Mouse (Mus musculus) lung, postnatal 0 days (tissue): ENCODE measurements around the gene Hist1h2ab. TPM values are rescaled to one million over a fixed set of nuclear protein-coding genes. Genes with fewer than 3 reads are reported as not detected.
"Not testable (repeated sequence)": the region's sequence is repeated elsewhere in the genome, so short reads cannot be mapped to it uniquely, and the experiment has no call there.

Experiments
- ATAC-seq: fragments of 200-750 bp; cut with Nextera tagmentation; 2 replicates; pipeline ENCODE4 v1.8.0; 2017; ENCODE audit warnings: moderate library complexity
- DNase-seq: peaks from one replicate; pipeline ENCODE4 v3.0.0-alpha.2; 2016; ENCODE audit warnings: low spot score
- H3K27ac ChIP-seq: fragments of 300-500 bp; sonication (generic); 2 replicates; pipeline ENCODE4 v1.5.1; 2014; ENCODE audit warnings: antibody characterized with exemption, mild to moderate bottlenecking, low read length, mixed read lengths
- H3K27me3 ChIP-seq: fragments of 300-500 bp; sonication (generic); replicated peaks from 2 replicates; pipeline ENCODE4 v1.6.1; 2014; ENCODE audit warnings: low read length, mixed read lengths; ENCODE audit not compliant: insufficient read depth
- H3K36me3 ChIP-seq: fragments of 300-500 bp; sonication (generic); 2 replicates; pipeline ENCODE4 v1.6.1; 2014; ENCODE audit warnings: low read length, mixed read lengths; ENCODE audit not compliant: insufficient read depth
- H3K4me1 ChIP-seq: fragments of 300-500 bp; sonication (generic); 2 replicates; pipeline ENCODE4 v1.6.1; 2014; ENCODE audit warnings: antibody characterized with exemption, low read depth, low read length, mixed read lengths; ENCODE audit not compliant: insufficient read depth
- H3K4me2 ChIP-seq: fragments of 300-500 bp; sonication (generic); replicated peaks from 2 replicates; pipeline ENCODE4 v1.6.1; 2014; ENCODE audit warnings: low read depth, mild to moderate bottlenecking, low read length, moderate library complexity, mixed read lengths
- H3K4me3 ChIP-seq: fragments of 300-500 bp; sonication (generic); 2 replicates; pipeline ENCODE4 v1.5.1; 2014; ENCODE audit warnings: low read depth, low read length
- H3K9ac ChIP-seq: fragments of 300-500 bp; sonication (generic); replicated peaks from 2 replicates; pipeline ENCODE4 v1.6.1; 2014; ENCODE audit warnings: low read depth, mild to moderate bottlenecking
- H3K9me3 ChIP-seq: fragments of 300-500 bp; sonication (generic); 2 replicates; pipeline ENCODE4 v1.6.1; 2016; ENCODE audit warnings: low read length, mixed read lengths
- CTCF ChIP-seq: IDR thresholded peaks from 2 replicates; pipeline ENCODE4 v1.5.1; 2016; ENCODE audit warnings: antibody characterized with exemption, mild to moderate bottlenecking
- EP300 ChIP-seq: IDR thresholded peaks from 2 replicates; pipeline ENCODE4 v1.6.1; 2016; ENCODE audit warnings: antibody characterized with exemption, mild to moderate bottlenecking, control low read depth
- WGBS: fragments of 180-500 bp; shearing (Covaris S2); extraction: QIAGEN DNeasy Blood & Tissue Kit; methylation state at CpG from one replicate; pipeline ENCODE4 v1.1.7; 2014; 5-methylcytosine and 5-hydroxymethylcytosine counted together
- polyA plus RNA-seq: library from polyadenylated mRNA; unstranded; fragments of >200 nt; fragmentation: Nextera tagmentation; extraction: Ambion mirVana; gene quantifications from 2 replicates; pipeline ENCODE4 v1.2.1, GENCODE M21; 2015

Gene Hist1h2ab
- 5.3 and 6.1 TPM in 2 replicates for polyA plus RNA-seq

- peak within 1 kb of the TSS; percentile 62 for H3K4me2 ChIP-seq
- WGBS = under 1% methylated on average over 25 of the region's 47 CpGs
- not testable (repeated sequence) for H3K9me3 ChIP-seq, H3K4me1 ChIP-seq, H3K36me3 ChIP-seq, H3K9ac ChIP-seq, H3K27me3 ChIP-seq
- peak within 1 kb of the TSS; percentile 31 for H3K4me3 ChIP-seq
- ATAC-seq (peak; percentile 45), DNase-seq (peak; percentile 93)
- peak within 1 kb of the TSS; percentile 89 for H3K27ac ChIP-seq
- TF ChIP-seq CTCF = 0 out of 2 replicates have a peak, but pooled peaks have one; percentile 16
- peak; percentile 64 for TF ChIP-seq EP300
Measured at GRCm38 (mm10) chr13:23750839-23751477, at the start of gene Hist1h2ab. Hist1h2ab (plus strand) TSS chr13:23751126.

- ATAC-seq = no peak
- Histone ChIP-seq H3K36me3 (no peaks in the 10 kb centered on the region), H3K27me3 (no peaks in the 10 kb centered on the region), H3K4me1 (no peaks in the 10 kb centered on the region), H3K4me2 (no peak overlapping the region), H3K9me3 (no peaks in the 10 kb centered on the region), H3K27ac (no peak overlapping the region), H3K9ac (no peak overlapping the region), H3K4me3 (no peak overlapping the region)
- 75% methylated on average over 4 of the region's 4 CpGs for WGBS
- no peak for TF ChIP-seq CTCF
- TF ChIP-seq EP300 = no peak
- no peak for DNase-seq
Measured at GRCm38 (mm10) chr13:23702220-23702619, 48.7 kb upstream of the Hist1h2ab start.

- not testable (repeated sequence) for H3K9me3 ChIP-seq, H3K4me1 ChIP-seq, H3K4me3 ChIP-seq, H3K36me3 ChIP-seq, ATAC-seq, H3K27me3 ChIP-seq, H3K27ac ChIP-seq, H3K9ac ChIP-seq, DNase-seq, H3K4me2 ChIP-seq
- WGBS = 60% methylated on average over 2 of the region's 2 CpGs
Measured at GRCm38 (mm10) chr13:23702801-23703200, 48.1 kb upstream of the Hist1h2ab start.

DNA sequence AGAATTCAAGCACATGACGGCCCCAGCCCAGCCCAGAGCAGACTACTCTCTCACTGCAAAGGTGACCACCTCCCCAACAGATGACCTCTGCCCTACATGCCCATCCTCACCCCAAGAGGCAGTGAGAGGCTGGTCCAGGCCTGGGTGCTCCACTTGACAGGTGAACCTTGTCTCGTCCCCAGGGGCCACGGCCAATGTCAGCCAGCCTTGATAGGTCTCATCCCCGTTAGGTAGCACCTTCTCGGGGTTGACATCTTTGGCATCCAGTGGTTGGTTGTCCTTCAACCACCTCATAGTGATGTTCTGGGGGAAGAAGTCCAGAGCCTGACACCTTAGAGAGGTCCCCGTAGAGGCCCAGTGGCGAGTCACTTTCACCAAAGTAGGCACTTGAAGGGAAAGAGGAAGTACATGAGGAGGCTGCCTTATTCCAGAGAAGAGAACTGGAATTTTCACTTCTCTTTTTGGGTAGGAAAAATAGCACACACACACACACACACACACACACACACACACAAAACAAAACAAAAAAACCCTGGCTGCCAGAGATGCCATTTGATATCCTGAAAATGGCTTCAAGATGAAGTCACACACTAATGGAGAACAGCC lies 45.1 kb upstream of the Hist1h2ab start:
- ATAC-seq (no peak), DNase-seq (no peak)
- no peak for TF ChIP-seq CTCF
- no peak for TF ChIP-seq EP300
- no peak overlapping the region for H3K27ac ChIP-seq
- 82% methylated on average over 7 of the region's 7 CpGs for WGBS
- H3K9ac ChIP-seq = no peak overlapping the region
- H3K27me3 ChIP-seq = no peaks in the 10 kb centered on the region
- H3K9me3 ChIP-seq = no peaks in the 10 kb centered on the region
- no peak overlapping the region for H3K4me2 ChIP-seq
- no peaks in the 10 kb centered on the region for H3K4me1 ChIP-seq
- H3K36me3 ChIP-seq = no peaks in the 10 kb centered on the region
- no peak overlapping the region for H3K4me3 ChIP-seq

- WGBS = 93% methylated on average over 12 of the region's 12 CpGs
- Histone ChIP-seq H3K4me3 (no peak overlapping the region), H3K4me2 (no peak overlapping the region), H3K9ac (no peak overlapping the region), H3K27me3 (no peaks in the 10 kb centered on the region), H3K9me3 (no peaks in the 10 kb centered on the region), H3K36me3 (no peaks in the 10 kb centered on the region), H3K4me1 (no peaks in the 10 kb centered on the region), H3K27ac (no peak overlapping the region)
- DNase-seq (no peak), ATAC-seq (no peak)
- TF ChIP-seq EP300 (no peak), CTCF (no peak)
Measured at GRCm38 (mm10) chr13:23706771-23707170, 44.2 kb upstream of the Hist1h2ab start.

- ATAC-seq (no peak), DNase-seq (no peak)
- 89% methylated on average over 4 of the region's 4 CpGs for WGBS
- no peak for TF ChIP-seq CTCF
- no peak for TF ChIP-seq EP300
- Histone ChIP-seq H3K4me2 (no peak overlapping the region), H3K9me3 (no peaks in the 10 kb centered on the region), H3K27ac (no peak overlapping the region), H3K36me3 (no peaks in the 10 kb centered on the region), H3K27me3 (no peaks in the 10 kb centered on the region), H3K4me3 (no peak overlapping the region), H3K9ac (no peak overlapping the region), H3K4me1 (no peaks in the 10 kb centered on the region)
Measured at GRCm38 (mm10) chr13:23708041-23708440, 42.9 kb upstream of the Hist1h2ab start.
